Mouse (Mus musculus): ENCODE measurements at regions not wholly inside any gene's neighbourhood (a gene's known extent, or its start where the extent isn't known, plus 50 kb on each side); places are given as distances from the start of the nearest gene placed in this dataset.
"Not testable (repeated sequence)": the region's sequence is repeated elsewhere in the genome, so short reads cannot be mapped to it uniquely, and the experiment has no call there.

DNA sequence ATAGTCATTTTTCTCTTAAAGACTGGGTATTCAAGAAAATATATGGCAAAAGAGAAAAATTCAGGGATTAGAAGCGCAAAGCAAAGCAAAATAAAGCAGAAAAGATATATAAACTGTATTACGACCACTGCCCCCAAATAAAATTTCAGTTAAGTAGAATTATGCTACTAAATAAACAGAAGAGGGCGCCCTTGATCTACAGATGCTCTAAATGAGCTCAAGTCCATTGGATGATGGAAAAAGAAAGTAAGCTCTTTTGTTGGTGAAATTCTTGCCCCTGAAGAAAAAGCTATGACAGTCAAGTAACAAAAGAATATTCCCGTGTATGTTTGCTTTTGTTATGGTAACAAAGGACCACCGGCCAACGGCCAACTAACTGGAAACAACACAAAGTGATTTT is 165.5 kb upstream of the Stk26 start:
- peak in 1 of 2 experiments; percentile 14 for DNase-seq (ENCODE audit: low spot score in 2 of 2)
- intact Hi-C loops (cut with DNase I) = loop anchor here (1.0 to 10.0 kb wide), 4 partner anchors 211 to 697 kb away; no protein-coding TSS in a partner anchor

DNA sequence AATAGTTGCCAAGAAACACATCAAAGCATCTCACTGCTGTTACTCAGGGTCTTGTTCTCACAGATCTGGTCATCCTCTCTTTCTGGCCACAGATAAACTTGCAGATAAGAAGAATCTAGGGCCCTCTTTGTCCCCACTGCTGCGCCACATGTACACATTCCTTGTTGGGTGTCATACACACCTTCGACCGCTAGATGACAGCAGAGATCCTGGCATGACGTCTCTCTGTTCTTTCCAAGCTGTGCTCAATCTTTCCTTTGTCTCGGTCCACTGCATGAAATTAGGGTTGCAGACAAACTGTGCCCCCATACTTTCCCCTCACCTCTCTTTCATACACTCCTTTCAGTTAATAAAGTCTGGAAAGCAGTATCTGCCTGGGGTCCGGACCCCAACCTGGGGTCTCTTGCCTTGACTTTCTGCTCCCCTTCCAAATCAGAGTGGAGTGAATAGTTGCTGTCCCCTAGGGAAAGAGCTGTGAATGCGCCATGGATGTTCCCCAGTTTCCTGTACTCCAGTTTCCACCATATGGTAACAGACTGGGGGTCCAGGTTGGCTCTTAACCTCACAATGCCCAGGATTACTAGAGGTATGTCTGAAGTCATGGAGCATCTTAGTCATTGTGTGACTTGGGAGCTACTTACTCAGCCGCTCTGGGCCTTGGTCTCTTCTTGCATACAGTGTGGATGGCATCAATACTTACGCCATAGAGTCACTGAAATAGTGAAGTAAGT is 182.8 kb upstream of the Stk26 start:
- DNase-seq (ENCODE audit: low spot score in 2 of 2) = peak; percentile 33 to 42
- intact Hi-C loops (cut with DNase I) = no loop called here

DNA sequence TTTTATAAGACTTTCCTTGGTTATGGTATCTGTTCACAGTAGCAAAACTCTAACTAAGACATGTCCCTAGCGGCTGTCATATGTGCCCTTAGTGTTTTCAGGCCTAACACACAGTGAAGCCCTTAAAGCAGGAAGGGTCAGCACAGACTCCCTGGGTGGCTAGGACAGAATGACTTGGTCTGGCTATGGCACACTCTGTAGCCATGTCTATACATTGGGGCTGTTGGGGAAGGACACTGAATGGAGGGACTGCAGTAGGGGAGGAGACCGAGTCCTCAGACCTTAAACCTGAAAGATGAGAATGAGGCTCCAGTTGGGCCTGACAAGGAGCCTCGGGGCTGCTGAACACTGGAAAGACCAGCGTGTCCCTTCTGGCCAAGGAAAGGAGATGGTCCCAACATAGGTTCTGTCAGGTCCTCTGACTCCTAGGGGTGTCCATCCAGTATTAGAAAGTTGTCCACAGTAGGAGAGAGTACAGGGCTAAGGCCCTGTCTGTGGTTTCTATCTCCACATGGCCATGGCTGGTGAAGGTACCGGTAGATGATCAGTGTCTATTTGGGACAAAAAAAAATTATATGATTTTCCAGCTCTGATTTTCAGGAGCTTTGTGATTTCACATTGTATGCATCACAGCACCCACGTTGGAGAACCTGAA is 183.5 kb upstream of the Stk26 start:
- intact Hi-C loops (cut with DNase I) = no loop called here

DNA sequence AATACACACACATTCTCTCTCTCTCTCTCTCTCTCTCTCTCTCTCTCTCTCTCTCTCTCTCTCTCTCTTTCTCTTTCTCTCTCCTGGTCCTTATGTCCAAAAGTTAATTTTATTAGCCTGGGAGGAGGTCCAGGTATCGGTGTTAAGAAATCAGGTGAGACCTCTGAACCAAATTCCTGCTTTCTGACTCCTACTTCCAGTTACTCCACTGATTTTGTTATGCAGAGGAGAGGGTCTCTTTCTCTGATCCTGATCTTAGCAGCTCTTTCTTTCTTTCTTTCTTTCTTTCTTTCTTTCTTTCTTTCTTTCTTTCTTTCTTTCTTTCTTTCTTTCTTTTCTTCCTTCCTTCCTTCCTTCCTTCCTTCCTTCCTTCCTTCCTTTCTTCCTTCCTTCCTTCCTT is 185.5 kb upstream of the Stk26 start:
- DNase-seq (ENCODE audit: low spot score in 2 of 2); intact Hi-C loops (cut with DNase I): not testable (repeated sequence)

More for the DNA sequence above, 183.5 kb upstream of the Stk26 start:
- no peak for DNase-seq (ENCODE audit: low spot score in 2 of 2)

DNA sequence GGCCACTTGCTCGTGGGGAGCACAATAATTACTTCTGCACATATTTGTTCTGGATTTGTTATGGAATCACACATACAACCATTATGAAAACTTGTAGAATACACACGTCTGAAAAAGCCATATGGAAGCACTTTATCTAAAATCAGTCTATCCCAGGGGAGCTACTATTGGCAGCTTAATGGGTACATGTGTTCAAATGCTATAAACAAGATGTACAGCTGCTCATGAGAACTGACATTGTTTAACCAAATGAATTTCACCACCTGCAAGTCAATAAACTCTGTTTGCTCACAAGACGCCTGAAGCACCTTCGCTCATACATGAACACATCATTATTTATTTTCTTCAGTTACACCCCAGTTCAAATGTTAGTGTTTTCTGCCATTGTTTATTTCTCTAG is 199.5 kb upstream of the Stk26 start:
- intact Hi-C loops (cut with DNase I) = no loop called here

DNA sequence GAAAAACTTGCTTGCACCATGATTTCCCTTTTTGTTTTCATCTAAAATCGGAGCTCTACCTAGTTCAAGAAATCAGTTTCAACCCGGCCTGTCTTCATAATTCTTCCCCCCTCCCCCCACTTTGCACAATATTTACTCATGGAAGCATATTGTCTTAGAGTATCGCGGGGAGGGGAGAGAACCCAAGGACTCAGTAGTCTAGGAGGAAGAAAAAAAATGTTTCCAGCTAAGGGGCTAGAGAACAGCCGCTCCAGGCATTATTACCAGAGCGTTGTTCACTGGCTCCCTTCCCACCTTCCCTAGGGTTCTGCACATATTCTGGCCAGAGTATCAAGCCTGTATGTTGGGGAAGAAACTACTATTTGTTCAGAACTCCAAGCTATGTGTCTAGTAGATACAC is 205.2 kb upstream of the Stk26 start:
- intact Hi-C loops (cut with DNase I) = no loop called here
- DNase-seq (ENCODE audit: low spot score in 2 of 2) = no peak

More for the DNA sequence above, 199.5 kb upstream of the Stk26 start:
- no peak for DNase-seq (ENCODE audit: low spot score in 2 of 2)

DNA sequence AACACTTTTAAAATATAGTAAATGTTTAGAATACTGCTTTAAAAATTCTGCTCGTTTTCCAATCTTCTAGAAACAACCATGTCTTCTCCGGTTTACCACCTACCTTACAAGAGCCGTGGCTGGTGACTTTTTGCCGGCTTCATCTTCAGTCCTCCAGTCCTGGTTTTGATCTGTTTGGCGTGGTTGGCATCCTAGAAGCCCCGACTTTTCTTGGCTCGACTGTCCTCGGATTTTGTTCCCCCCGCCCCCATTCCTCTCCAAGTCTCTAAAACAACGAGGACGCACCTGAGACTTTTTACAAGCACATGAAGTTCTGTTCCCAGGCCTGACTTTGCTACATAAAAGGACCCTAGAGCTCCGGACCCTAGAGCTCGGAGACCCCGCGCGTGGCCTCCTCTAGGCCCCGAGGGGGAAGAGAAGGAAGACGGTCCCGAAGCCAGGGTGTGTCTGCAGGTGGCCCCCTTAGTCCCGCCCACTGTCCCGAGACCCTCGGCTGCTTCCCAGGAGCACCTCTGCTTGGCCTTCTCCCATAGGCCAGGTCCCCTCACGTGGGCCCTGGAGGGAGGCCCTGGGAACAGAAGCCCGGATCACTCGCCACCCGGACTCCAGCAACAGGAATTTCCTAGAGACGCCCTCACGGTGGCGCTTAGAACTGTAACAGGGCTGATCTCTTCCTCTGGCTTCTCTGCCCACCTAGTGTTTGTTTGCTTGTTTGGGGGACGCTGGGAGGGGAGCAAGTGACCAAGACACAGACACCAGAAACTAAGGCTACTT is 205.8 kb upstream of the Stk26 start:
- DNase-seq (ENCODE audit: low spot score in 2 of 2) = peak; percentile 73 to 89
- intact Hi-C loops (cut with DNase I) = no loop called here

DNA sequence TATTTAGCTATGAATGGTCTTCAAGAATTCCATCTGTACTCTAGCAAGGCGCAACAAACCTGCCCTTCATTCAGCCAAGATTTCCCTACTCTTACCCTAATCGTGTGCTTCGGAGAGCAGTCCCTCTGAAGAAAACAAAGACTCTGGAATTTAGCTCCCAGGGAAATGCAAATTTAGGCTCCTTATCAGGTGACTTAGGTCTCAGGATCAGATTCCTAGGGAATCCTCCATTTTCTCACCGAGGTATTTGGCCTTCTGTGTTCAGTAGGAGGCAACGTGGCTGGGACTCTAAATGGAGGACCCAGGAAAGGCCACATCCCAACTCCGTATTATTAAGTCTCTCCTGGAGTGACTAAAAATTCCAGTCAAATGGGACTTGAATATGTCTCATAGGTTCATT is 204.2 kb upstream of the Olfr1324 start:
- intact Hi-C loops (cut with DNase I) = no loop called here
- DNase-seq (ENCODE audit: low spot score in 2 of 2) = no peak

DNA sequence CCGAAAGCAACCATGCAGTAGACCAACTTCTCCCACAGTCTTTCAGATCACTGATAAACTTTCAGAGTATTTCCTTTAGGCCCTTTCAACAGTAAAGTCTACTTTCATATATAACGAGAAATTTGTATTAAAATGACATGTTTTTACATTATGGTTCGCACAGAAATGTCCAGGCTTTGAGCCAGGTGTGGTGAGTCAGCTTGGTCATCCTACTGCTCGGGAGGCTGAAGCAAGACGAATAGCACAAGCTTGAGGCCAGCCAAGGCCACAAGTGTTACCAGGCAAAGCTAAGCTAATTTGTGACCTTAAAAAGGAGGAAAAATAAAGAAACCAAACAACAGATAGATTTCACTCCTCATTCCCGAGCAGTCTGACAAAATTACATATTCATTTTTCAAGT is 197.0 kb upstream of the Olfr1324 start:
- DNase-seq (ENCODE audit: low spot score in 2 of 2) = no peak
- intact Hi-C loops (cut with DNase I) = no loop called here

DNA sequence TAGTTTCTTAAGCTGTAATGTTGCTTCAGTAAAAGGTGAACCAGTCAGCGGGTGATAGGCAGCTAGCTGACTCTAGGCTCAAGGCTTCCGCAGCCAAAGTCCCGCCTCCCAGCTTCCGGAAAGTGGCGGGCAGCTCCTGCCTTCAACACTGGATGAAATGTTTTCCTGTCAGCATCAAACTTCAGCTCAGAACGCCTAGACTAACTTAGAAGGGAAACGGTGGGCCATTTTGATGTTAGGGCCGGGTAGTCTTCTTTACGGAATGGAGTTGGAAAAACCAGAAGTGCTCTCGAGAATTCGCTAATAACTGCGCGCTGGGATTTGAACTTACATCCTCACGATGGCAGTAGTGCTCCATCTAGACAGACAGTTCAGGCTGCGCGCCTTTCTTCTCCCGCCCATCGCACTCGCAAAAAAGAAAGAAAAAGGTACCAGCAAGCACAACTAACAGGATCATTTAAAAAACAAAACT is 194.7 kb upstream of the Olfr1324 start:
- DNase-seq (ENCODE audit: low spot score in 2 of 2) = peak in 1 of 2 experiments; percentile 85
- intact Hi-C loops (cut with DNase I) = no loop called here

DNA sequence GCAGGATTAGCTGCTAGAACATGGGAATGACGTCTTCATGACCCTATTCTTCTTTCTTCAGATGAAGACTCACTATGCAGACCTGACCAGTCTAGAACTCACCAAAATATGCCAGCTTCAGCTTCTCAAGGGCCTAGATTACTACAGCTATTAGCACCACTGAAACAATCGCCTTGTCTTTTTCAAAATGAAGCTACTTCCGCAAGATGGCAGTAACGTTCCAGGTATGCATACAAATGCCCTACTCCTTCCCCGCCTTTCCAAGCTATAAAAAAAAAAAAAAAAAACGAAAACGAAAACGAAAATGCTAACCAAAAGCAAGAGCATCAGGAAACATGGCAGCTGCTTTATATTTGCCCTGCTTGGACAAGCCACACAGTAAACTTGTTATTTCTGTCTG is 192.6 kb upstream of the Olfr1324 start:
- intact Hi-C loops (cut with DNase I) = no loop called here
- peak in 1 of 2 experiments; percentile 59 for DNase-seq (ENCODE audit: low spot score in 2 of 2)

DNA sequence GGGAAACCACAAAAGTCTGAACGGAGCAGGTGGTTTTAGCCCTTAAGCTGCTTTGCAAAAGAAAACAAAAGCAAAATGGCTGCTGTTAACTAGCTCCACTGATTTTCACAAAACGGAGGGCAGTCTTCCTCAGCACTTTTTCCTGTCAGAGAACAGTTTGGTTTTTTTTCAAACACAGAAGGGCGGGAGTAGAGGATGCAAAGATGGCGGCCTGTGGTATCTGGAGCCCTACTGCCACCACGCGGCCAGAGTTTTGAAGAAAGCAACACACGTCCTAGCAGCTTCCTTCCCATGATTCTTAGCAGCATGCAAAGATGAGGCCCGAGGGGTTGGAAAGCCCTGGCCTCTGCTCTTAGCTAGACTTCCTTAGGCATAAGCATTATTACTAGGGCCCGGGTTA is 191.6 kb upstream of the Olfr1324 start:
- intact Hi-C loops (cut with DNase I) = no loop called here

DNA sequence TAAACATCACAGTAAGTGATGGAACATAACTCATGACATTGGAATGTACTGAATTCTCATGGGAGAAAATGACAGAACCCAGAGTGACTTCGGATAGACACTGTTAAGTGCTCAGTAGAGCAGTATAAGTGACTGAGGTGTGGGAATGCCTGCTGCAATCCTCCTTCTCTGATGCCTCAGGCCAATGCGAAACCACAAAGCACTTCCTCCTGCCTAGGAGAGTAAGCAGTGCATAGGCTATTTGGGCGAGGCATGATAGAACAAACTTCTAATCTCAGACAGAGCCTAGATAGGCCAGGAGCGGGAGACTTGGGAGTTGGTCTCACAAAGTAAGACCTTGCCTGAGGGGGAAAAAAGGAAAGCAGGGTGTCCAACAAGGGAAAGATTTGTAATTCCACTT is 190.6 kb upstream of the Olfr1324 start:
- intact Hi-C loops (cut with DNase I) = no loop called here
- no peak for DNase-seq (ENCODE audit: low spot score in 2 of 2)

More for the DNA sequence above, 191.6 kb upstream of the Olfr1324 start:
- DNase-seq (ENCODE audit: low spot score in 2 of 2) = peak in 1 of 2 experiments; percentile 87

DNA sequence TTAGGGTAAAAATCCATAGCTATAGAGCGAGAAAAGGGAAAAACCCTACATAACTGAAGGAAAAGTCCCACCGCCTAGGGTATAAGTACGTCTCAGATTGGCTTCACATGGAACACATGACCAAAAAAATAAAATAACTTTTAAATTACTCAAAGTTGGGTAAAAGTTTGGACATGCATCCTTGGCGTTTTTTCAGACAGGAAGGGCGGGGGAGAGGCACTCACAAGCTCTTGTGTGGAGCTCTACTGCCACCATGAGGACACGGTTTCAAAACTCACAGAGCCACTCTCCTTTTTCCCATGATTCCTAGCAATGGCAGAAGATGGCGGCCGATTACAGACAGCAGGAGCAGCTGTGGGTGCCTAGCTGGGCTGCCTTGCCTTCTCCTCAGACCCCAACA is 188.6 kb upstream of the Olfr1324 start:
- peak in 1 of 2 experiments; percentile 81 for DNase-seq (ENCODE audit: low spot score in 2 of 2)
- intact Hi-C loops (cut with DNase I) = not testable (repeated sequence)

DNA sequence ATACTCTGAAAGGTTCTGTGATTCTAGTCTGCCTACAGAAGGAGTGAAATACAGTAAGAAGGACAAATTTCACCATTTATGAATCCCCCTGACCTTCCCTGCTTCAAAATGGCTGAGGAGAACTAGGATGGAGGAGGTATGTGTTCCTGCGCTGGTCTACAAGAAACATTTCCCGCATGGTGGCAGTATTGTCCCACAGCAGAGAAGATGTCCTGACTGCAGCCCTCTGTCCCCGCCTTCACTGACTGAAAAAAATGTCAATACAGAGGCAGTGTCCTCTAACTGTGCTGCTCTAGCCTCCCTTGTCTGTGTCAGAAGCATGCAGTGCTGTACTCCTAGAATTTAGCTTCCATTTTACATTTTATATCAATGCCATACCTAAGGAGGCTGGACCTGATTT is 186.6 kb upstream of the Olfr1324 start:
- intact Hi-C loops (cut with DNase I) = loop anchor here (5.0 kb wide), 1 partner anchor 43 kb away; no protein-coding TSS in a partner anchor

DNA sequence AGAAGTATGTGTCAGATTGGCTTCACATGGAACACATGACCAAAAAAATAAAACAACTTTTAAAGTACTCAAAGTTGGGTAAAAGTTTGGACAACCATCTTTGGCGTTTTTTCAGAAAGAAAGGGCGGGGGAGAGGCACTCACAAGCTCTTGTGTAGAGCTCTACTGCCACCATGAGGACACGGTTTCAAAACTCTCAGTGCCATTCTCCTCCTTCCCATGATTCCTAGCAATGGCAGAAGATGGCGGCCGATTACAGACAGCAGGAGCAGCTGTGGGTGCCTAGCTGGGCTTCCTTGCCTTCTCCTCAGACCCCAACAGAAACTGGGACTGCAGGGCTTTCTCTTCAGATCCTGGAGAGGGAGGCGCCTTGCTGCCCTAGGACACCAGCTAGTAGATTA is 186.1 kb upstream of the Olfr1324 start:
- DNase-seq (ENCODE audit: low spot score in 2 of 2) = peak in 1 of 2 experiments; percentile 66
- intact Hi-C loops (cut with DNase I) = loop anchor here (5.0 kb wide), 1 partner anchor 42 kb away; no protein-coding TSS in a partner anchor

More for the DNA sequence above, 186.6 kb upstream of the Olfr1324 start:
- DNase-seq (ENCODE audit: low spot score in 2 of 2) = peak in 1 of 2 experiments; percentile 88

DNA sequence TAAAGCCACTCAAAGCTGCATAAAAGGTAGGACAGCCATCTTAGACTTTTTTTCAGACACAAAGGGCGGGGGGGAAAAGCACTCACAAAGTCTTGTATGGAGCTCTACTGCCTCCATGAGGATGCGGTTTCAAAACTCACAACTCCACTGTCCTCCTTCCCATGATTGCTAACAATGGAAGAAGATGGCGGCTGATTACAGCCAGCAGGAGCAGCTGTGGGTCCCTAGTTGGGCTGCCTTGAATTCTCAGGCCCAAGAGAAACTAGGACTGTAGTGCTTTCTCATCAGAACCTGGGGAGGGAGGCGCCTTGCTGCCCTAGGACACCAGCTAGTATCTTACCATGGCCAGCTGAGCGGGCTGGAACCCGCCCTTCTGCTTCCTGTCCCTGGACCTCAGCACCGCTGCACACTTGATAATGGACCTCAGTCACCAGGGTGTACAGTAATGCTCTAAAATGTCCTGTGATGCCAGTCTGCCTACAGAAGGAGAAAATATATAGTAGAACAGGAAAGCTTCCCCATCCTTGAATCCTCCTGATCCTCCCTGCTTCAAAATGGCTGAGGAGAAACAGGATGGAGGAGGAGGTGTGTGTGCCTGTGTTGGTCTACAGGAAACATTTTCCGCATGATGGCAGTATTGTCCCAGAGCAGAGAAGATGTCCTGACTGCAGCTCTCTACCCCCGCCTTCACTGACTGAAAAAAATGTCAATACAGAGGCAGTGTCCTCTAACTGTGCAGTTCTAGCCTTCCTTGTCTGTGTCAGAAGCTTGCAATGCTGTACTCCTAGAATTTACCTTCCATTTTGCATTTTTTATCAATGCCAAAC is 183.7 kb upstream of the Olfr1324 start:
- intact Hi-C loops (cut with DNase I) = loop anchor here (1.0 to 5.0 kb wide), 2 partner anchors 12 to 40 kb away; no protein-coding TSS in a partner anchor

DNA sequence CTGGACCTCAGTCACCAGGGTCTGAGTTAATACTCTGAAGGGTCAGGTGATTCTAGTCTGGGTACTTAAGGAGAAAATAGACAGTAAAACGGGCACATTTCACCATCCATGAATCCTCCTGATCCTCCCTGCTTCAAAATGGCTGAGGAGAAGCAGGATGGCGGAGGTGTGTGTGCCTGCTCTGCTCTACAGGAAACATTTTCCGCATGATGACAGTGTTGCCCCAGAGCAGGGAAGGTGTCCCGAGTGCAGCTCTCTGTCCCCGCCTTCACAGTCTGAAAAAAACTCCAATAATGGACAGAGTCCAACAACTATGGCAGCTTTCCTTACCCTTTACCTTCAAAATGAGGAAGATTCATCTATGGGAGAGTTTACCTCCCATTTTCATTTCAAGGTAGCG is 179.8 kb upstream of the Olfr1324 start:
- intact Hi-C loops (cut with DNase I); DNase-seq (ENCODE audit: low spot score in 2 of 2): not testable (repeated sequence)

More for the DNA sequence above, 183.7 kb upstream of the Olfr1324 start:
- peak in 1 of 2 experiments; percentile 91 for DNase-seq (ENCODE audit: low spot score in 2 of 2)

DNA sequence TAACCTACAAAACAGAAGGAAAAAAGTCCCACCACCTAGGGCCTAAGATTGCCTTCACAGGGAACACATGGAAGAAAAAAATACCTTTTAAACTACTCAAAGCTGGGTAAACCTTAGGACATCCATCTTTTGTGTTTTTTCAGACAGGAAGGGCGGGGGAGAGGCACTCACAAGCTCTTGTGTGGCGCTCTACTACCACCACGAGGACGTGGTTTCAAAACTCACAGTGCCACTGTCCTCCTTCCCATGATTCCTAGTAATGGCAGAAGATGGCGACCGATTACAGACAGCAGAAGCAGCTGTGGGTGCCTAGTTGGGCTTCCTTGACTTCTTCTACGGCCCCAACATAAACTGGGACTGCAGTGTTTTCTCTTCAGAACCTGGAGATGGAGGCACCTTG is 179.3 kb upstream of the Olfr1324 start:
- intact Hi-C loops (cut with DNase I) = no loop called here
- peak in 1 of 2 experiments; percentile 84 for DNase-seq (ENCODE audit: low spot score in 2 of 2)

All from left cerebral cortex, postnatal 25 days (tissue).